Mouse (Mus musculus) liver, embryonic 12.5 days (tissue): ENCODE results near the gene Wdr46. TPM values are rescaled to one million over a fixed set of nuclear protein-coding genes. Genes with fewer than 3 reads are reported as not detected.
"Not testable (repeated sequence)": the region's sequence is repeated elsewhere in the genome, so short reads cannot be mapped to it uniquely, and the experiment has no call there.

ENCODE experiments used
- ATAC-seq: fragments of 200-750 bp; cut with Nextera tagmentation; 2 replicates; pipeline ENCODE4 v1.8.0; 2017; ENCODE audit warnings: moderate number of reproducible peaks, mild to moderate bottlenecking, moderate library complexity
- H3K27ac ChIP-seq: fragments of 300-500 bp; sonication (generic); 2 replicates; pipeline ENCODE4 v1.5.1; 2016; ENCODE audit warnings: mild to moderate bottlenecking
- H3K27me3 ChIP-seq: fragments of 300-500 bp; sonication (generic); replicated peaks from 2 replicates; pipeline ENCODE4 v1.6.1; 2016; ENCODE audit warnings: mild to moderate bottlenecking, moderate library complexity
- H3K36me3 ChIP-seq: fragments of 300-500 bp; sonication (generic); 2 replicates; pipeline ENCODE4 v1.6.1; 2016; ENCODE audit warnings: mild to moderate bottlenecking, moderate library complexity
- H3K4me1 ChIP-seq: fragments of 300-500 bp; sonication (generic); 2 replicates; pipeline ENCODE4 v1.6.1; 2016
- H3K4me2 ChIP-seq: fragments of 300-500 bp; sonication (generic); 2 replicates; pipeline ENCODE4 v1.6.1; 2016; ENCODE audit warnings: mild to moderate bottlenecking, moderate library complexity
- H3K4me3 ChIP-seq: fragments of 300-500 bp; sonication (generic); 2 replicates; pipeline ENCODE4 v1.5.1; 2016; ENCODE audit warnings: mild to moderate bottlenecking, moderate library complexity
- H3K9ac ChIP-seq: fragments of 300-500 bp; sonication (generic); 2 replicates; pipeline ENCODE4 v1.6.1; 2016; ENCODE audit warnings: mild to moderate bottlenecking, moderate library complexity
- H3K9me3 ChIP-seq: fragments of 300-500 bp; sonication (generic); replicated peaks from 2 replicates; pipeline ENCODE4 v1.6.1; 2016; ENCODE audit warnings: mild to moderate bottlenecking, moderate library complexity
- WGBS: fragments of 180-500 bp; shearing (Covaris S2); methylation state at CpG from one replicate; pipeline ENCODE4 v1.1.7; 2016; ENCODE audit not compliant: insufficient replicate concordance; 5-methylcytosine and 5-hydroxymethylcytosine counted together
- polyA plus RNA-seq: library from polyadenylated mRNA; unstranded; fragments of >200 nt; fragmentation: Nextera tagmentation; extraction: Ambion mirVana; gene quantifications from 2 replicates; pipeline ENCODE4 v1.2.1, GENCODE M21; 2016

Wdr46 gene
- polyA plus RNA-seq, 1 experiment from 2014 or later: 52.7 TPM

DNA sequence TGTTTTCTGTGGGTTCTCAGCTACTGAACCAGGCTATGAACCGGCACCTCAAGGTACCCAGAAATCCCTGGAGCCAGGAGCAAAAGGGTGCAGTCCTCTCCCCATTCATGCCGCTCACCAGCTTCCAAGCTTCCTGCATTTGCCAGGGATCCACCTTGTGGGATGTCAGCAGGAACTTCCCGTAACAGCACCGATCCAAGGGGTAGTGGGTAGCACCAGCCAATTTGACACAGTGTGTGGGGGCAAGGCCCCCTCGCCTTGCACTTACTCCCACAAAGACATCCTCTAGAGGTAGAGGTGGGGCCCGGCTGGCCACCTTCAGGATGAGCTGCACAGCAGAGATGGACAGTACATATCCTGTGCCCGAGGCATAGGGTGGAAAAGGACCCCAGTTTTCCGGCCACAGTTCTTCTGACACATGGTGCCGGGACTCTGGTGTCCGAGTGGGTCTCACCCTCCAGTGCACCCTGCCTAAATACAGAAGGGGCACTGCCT, 9.7 kb downstream of the Wdr46 start:
- H3K9me3 ChIP-seq: no peaks in the 10 kb centered on the region
- peak overlapping the region; percentile 84; the same call in 1 of the 2 replicates for H3K9ac ChIP-seq
- H3K36me3 ChIP-seq: peaks cover 87% of the 10 kb centered on the region
- H3K4me2 ChIP-seq: peak overlapping the region; percentile 90
- peak overlapping the region; percentile 80; the same call in 1 of the 2 replicates for H3K4me3 ChIP-seq
- 69% methylated on average over 10 of the region's 10 CpGs for WGBS
- no peak for ATAC-seq
- H3K27me3 ChIP-seq: no peaks in the 10 kb centered on the region
- peak overlapping the region; percentile 92 for H3K27ac ChIP-seq
- H3K4me1 ChIP-seq: peaks cover 54% of the 10 kb centered on the region

DNA sequence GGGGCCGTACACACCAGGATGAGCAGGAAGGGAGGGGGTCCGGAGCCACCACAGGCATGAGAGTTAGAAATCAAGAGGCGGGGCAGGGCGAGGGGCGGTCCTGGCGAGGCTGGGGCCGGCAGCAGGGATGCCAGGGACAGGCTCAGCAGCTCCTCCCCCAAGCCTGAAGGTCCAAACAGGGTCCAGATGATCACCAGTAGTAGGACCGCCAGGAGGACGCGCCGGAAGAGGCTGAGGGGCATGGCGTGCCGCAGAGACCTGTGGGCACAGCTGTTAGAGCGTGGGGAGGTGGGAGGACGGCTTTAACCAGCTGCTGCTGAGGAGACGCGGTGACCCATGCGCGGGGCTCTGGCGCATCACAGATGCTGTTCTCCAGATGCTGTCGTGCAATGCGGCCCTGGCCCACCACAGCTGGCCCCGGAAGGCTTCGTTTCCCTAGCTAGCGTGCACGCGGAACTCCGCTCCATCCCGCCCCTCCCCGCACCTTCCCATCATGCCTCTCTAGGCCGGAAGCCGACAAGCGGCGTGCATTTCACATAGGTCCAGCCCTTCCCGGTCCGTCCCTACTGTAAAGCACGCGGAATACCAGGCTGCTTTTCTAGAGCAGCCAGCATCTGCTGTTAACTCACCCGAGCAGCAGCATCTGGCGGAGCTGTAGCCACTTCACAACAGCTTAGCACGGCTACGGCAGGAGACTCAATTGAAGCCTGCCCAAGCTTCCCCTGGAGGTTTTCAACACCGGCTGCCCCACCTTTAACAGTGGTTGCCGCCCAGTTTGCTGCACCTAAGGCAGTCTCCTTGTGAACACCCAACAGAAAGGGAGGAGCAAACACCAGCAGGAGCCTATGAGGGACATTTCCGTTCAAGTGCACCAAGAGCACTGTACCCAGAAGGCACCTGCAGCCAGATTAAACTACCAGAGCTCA, 10.8 kb downstream of the Wdr46 start, which contains the start of gene B3galt4:
B3galt4 (minus strand) TSS at position 468 of the 926 bp plus-strand sequence.
- H3K4me3 ChIP-seq: peak within 1 kb of the TSS; percentile 80
- peak within 1 kb of the TSS; percentile 84 for H3K9ac ChIP-seq
- peak; percentile 78 for ATAC-seq
- H3K9me3 ChIP-seq: no peaks in the 10 kb centered on the region
- peaks cover 76% of the 10 kb centered on the region for H3K36me3 ChIP-seq
- H3K4me1 ChIP-seq: peaks cover 54% of the 10 kb centered on the region
- WGBS: 1% methylated on average over 45 of the region's 45 CpGs
- peak within 1 kb of the TSS; percentile 90 for H3K4me2 ChIP-seq
- H3K27ac ChIP-seq: peak within 1 kb of the TSS; percentile 92
- no peaks in the 10 kb centered on the region for H3K27me3 ChIP-seq

DNA sequence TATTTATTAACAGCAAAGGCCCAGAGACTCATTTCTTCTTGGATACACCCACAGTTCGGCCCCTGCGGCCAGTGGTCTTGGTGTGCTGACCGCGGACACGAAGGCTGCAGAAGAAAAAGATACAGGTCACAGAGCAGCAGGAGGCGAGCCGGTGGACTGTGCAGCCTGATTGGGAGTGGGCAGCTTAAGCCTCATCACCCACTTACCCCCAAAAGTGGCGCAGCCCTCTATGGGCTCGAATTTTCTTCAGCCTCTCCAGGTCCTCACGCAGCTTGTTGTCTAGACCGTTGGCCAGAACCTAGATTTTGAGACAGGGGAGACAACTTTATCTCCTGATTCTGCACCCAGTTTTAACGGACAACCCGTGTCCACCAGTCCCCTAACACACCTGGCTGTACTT, 11.6 kb downstream of the Wdr46 start:
- peak overlapping the region; percentile 80 for H3K4me3 ChIP-seq
- 48% methylated on average over 13 of the region's 13 CpGs for WGBS
- peak overlapping the region; percentile 90 for H3K4me2 ChIP-seq
- H3K4me1 ChIP-seq: peaks cover 61% of the 10 kb centered on the region
- peak overlapping the region; percentile 84 for H3K9ac ChIP-seq
- ATAC-seq, H3K27me3 ChIP-seq, H3K9me3 ChIP-seq: not testable (repeated sequence)
- H3K36me3 ChIP-seq: peaks cover 69% of the 10 kb centered on the region
- H3K27ac ChIP-seq: peak overlapping the region; percentile 92

DNA sequence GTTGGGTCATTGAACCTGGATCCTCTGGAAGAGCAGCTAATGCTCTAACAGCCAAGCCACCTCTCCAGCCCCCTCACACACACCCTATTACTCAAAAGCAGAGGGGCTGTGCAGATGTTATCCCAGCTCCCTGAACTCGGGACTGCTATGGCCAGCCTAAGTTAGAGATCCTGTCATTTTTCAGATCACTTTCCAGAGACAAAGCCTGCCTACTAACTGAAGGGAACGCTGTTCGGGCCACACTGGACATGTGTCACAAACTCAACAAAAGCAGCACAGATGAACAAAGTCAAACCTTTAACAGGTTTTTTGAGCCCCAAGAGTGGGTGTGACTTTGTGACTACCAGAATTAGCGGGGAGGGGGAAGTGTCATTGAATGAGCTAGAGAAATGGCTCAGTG, 12.4 kb downstream of the Wdr46 start:
- 69% methylated on average over 4 of the region's 4 CpGs for WGBS
- Histone ChIP-seq H3K36me3 (peaks cover 66% of the 10 kb centered on the region), H3K4me3 (peak overlapping the region; percentile 80), H3K9ac (peak overlapping the region; percentile 84), H3K27me3 (no peaks in the 10 kb centered on the region), H3K9me3 (no peaks in the 10 kb centered on the region), H3K4me2 (peak overlapping the region; percentile 90), H3K27ac (peak overlapping the region; percentile 92), H3K4me1 (peaks cover 68% of the 10 kb centered on the region)
- no peak for ATAC-seq

DNA sequence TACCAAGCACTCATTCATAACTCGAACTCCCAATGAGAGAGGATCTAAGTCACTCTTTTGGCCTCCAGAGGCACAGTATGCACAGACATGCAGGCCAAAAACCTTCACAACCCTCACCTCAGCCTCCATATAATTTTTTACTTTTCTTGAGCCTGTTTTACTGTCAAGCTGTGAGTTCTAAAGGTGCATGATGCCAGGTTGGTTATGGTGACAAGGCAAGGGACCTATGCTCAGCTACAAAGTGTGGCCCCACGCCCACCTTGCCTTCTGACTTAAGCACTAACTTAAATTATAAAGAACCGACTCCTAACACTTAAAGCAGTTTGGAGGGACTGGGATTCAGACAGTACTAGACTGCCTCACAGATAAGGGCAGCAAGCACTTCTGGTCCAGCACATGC, 12.8 kb downstream of the Wdr46 start:
- peak overlapping the region; percentile 84 for H3K9ac ChIP-seq
- peak overlapping the region; percentile 80 for H3K4me3 ChIP-seq
- H3K36me3 ChIP-seq: peaks cover 65% of the 10 kb centered on the region
- no peaks in the 10 kb centered on the region for H3K9me3 ChIP-seq
- H3K27me3 ChIP-seq: no peaks in the 10 kb centered on the region
- no peak for ATAC-seq
- H3K27ac ChIP-seq: peak overlapping the region; percentile 92
- H3K4me2 ChIP-seq: peak overlapping the region; percentile 90
- WGBS: 58% methylated on average over 3 of the region's 3 CpGs
- H3K4me1 ChIP-seq: peaks cover 68% of the 10 kb centered on the region

DNA sequence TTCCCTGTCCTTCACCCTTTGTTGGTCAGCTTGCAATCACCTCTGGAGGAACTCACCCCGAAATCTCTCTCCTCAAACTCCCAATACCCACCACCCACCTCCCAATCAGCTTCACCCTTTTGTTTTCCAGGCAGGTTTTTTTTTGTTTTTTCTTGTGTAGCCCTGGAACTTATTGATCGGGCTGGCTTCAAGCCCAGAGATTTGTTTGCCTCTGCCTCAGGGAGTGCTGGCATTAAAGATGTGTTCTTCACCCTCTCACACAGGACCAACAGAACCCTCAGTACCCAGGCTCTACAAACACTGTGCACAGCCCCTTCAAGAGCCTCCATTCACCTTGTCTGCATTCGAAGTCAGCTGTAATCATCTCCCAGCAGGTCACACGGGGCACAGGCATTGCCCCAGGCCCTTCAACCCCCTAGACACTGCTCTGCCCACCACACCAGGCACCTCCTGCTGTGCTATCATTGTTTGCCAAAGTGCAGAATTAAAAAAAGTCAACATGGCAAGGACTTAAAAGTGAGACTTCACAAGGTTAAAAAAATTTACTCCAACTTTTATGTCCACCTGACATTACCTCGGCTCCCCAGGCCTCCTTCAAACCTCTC, 13.6 kb downstream of the Wdr46 start:
- Histone ChIP-seq H3K36me3 (peaks cover 65% of the 10 kb centered on the region), H3K27me3 (no peaks in the 10 kb centered on the region), H3K9ac (peak overlapping the region; percentile 84), H3K4me2 (peak overlapping the region; percentile 90), H3K9me3 (no peaks in the 10 kb centered on the region), H3K4me1 (peaks cover 68% of the 10 kb centered on the region), H3K27ac (peak overlapping the region; percentile 92), H3K4me3 (peak overlapping the region; percentile 80)
- no peak for ATAC-seq
- WGBS: 21% methylated on average over 5 of the region's 5 CpGs

DNA sequence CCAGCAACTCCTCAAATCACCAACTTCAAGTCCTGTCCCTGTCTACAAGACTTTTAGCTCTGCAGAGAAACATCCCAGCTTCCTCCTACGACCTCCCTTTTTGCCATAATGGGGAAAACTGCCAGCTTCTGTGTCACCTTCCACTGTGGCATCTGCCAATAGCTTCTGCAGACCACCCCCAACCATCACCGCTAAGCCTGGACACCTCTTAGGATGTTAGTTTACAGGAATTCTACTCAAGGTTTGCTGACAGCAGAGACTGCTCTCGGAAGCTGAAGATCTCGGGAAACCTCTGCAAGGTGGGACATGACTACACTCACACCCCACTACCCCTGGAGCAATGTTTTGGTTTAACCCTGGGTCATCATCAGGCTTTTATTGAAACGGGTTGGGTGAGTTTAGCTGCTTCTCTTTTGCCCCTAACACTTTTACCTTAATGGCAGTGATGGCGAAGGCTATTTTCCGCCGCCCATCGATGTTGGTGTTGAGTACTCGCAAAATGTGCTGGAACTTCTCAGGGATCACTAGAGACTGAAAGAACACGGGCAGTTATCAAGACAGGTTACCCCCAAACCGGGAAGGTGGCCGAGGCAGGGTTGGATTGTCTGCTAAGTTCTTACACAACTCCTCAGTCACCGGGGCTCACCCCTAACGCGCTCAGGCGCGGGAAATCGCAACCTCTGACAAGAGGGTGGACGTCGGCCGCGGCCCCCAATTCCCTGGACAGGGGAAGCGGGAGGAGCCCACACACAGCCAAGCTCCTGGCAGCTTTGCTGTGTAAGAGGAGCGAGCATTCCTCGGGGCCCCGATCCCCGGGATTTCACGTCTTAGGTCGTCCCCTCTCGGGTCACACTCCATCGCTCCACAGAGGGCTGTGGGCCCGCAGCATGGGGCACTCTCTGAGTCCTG, 14.4 kb downstream of the Wdr46 start:
- Histone ChIP-seq H3K4me3 (peak overlapping the region; percentile 80), H3K36me3 (peaks cover 65% of the 10 kb centered on the region), H3K9me3 (no peaks in the 10 kb centered on the region), H3K27me3 (no peaks in the 10 kb centered on the region), H3K4me1 (peaks cover 64% of the 10 kb centered on the region), H3K4me2 (peak overlapping the region; percentile 90), H3K9ac (peak overlapping the region; percentile 84), H3K27ac (peak overlapping the region; percentile 92)
- no peak for ATAC-seq
- under 1% methylated on average over 33 of the region's 33 CpGs for WGBS

DNA sequence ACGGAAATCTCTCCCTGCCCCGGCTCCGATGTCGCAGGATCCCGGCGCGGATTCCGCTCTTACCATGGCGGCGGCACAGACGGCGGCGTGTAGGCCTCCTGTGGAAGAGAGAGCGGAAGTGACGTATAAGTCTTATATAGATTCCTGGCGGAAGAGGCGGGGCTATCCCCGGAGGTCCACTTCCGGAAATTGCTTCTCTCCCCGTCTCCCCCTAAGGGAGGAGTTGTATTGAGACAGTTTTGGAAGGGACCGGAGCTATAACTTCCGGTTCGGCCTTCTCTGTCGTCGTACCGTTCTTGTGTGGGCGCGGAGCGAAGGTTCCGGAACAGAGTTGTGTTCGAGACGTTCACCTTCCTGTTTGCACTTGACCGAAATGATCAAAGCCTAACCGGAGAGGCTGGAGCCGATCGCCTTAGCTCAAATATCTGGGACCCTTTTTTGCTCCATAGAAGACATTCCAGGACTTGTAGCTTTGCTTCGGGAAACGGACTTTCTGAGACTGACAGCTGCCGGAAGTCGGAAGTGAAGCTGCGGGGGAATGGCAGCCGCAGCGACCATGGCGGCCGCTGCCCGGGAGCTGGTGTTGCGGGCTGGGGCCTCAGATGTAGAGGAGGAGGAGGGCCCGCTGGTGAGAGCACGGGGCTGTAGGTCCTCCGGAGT, 15.2 kb downstream of the Wdr46 start, which contains the start of the genes Vps52 and Rps18:
Vps52 (plus strand) TSS at position 258 of the 660 bp plus-strand sequence.
Rps18 (minus strand) TSS at position 447 of the 660 bp plus-strand sequence.
- Histone ChIP-seq H3K27me3 (no peaks in the 10 kb centered on the region), H3K4me2 (peak within 1 kb of the TSS; percentile 91), H3K27ac (peak within 1 kb of the TSS; percentile 92), H3K4me1 (peaks cover 56% of the 10 kb centered on the region), H3K36me3 (peaks cover 65% of the 10 kb centered on the region), H3K9ac (peak within 1 kb of the TSS; percentile 84), H3K9me3 (no peaks in the 10 kb centered on the region), H3K4me3 (peak within 1 kb of the TSS; percentile 80)
- ATAC-seq: peak; percentile 81
- under 1% methylated on average over 50 of the region's 50 CpGs for WGBS

DNA sequence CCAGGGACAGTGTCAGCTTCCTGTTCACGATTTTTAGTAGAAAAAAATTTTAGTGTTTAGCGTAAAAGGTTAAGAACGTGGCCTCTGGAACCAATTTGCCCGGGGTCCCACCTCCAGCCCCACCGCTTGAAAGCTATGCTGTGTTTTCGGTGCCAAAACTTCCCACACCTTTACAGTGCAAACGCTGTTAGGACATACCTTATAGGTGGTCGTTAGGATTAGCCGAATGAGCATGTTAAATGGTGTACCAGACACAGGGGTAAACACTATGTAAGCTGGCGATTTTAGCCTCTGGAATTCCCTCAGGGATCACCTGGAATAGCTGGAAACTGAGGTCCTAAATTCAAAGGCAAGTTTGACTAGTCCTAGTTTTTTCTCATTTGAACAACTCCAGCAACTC, 15.9 kb downstream of the Wdr46 start:
- peak overlapping the region; percentile 84 for H3K9ac ChIP-seq
- peaks cover 49% of the 10 kb centered on the region for H3K4me1 ChIP-seq
- no peak for ATAC-seq
- WGBS: 3% methylated on average over 10 of the region's 10 CpGs
- peak overlapping the region; percentile 90 for H3K27ac ChIP-seq
- H3K27me3 ChIP-seq: no peaks in the 10 kb centered on the region
- H3K36me3 ChIP-seq: peaks cover 70% of the 10 kb centered on the region
- H3K4me3 ChIP-seq: peak overlapping the region; percentile 80
- no peaks in the 10 kb centered on the region for H3K9me3 ChIP-seq
- peak overlapping the region; percentile 91 for H3K4me2 ChIP-seq

DNA sequence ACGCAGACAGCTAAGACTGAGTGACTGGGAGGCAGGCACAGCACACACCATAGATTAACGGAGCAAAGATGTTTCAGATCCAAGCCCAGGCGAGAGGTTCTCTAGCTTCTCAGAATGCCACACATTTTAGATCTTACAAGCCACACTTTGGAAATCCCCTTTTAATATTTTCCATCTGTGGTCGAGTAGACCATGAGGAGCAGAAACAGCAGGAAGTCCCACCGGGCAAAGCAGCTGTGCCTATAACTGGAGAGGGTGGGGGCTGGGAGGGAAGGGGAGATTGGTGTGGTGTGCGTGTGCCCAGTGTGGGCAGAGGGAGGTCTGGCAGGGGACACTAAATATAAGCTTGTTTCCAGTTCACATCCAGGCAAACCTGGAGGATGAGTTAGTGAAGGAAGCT, 17.0 kb downstream of the Wdr46 start:
- H3K9me3 ChIP-seq: no peaks in the 10 kb centered on the region
- H3K36me3 ChIP-seq: peaks cover 73% of the 10 kb centered on the region
- no peak overlapping the region for H3K27ac ChIP-seq
- H3K4me1 ChIP-seq: peaks cover 38% of the 10 kb centered on the region
- whole genome bisulfite sequencing: 80% methylated on average over 6 of the region's 6 CpGs
- ATAC-seq: no peak
- H3K4me3 ChIP-seq: no peak overlapping the region
- H3K9ac ChIP-seq: no peak overlapping the region; the same call in 1 of the 2 replicates
- no peaks in the 10 kb centered on the region for H3K27me3 ChIP-seq
- 0 out of 2 replicates have a peak overlapping the region, but pooled peaks have one; percentile 91 for H3K4me2 ChIP-seq

DNA sequence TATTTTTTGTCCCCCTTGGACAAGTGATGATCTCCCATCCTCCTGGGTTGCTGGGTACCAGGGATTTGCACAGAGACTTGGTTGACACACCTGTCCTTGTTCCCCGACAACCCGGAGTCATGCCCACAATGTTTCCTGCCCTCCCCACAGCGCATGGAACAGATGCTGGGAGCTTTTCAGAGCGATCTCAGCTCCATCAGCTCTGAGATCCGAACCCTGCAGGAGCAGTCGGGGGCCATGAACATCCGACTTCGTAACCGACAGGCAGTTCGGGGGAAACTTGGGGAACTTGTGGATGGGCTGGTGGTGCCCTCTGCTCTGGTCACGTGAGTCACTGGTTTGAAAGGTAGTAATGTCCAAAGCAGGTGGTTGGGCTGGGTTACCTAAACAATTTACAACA, 18.0 kb downstream of the Wdr46 start:
- no peaks in the 10 kb centered on the region for H3K27me3 ChIP-seq
- H3K4me2 ChIP-seq: no peak overlapping the region
- no peak for ATAC-seq
- peaks cover 28% of the 10 kb centered on the region for H3K4me1 ChIP-seq
- no peaks in the 10 kb centered on the region for H3K9me3 ChIP-seq
- no peak overlapping the region for H3K27ac ChIP-seq
- 87% methylated on average over 11 of the region's 11 CpGs for WGBS
- H3K36me3 ChIP-seq: peaks cover 73% of the 10 kb centered on the region
- H3K9ac ChIP-seq: no peak overlapping the region
- no peak overlapping the region for H3K4me3 ChIP-seq
